Mouse (Mus musculus): ENCODE data around the gene Ildr2. TPM values are rescaled to one million over a fixed set of nuclear protein-coding genes. Genes with fewer than 3 reads are reported as not detected.
A peak's percentile ranks its signal among the peaks of the same experiment; 100 is the strongest.

The Ildr2 gene
- 10 to 100 TPM; 89.2 to 90.3 TPM for total RNA-seq (2021)
- long read RNA-seq, partial matches to known transcripts, result 1 of 15 reads
- long read RNA-seq, other reads (novel, unspliced or antisense), result 11 of 15 reads

DNA sequence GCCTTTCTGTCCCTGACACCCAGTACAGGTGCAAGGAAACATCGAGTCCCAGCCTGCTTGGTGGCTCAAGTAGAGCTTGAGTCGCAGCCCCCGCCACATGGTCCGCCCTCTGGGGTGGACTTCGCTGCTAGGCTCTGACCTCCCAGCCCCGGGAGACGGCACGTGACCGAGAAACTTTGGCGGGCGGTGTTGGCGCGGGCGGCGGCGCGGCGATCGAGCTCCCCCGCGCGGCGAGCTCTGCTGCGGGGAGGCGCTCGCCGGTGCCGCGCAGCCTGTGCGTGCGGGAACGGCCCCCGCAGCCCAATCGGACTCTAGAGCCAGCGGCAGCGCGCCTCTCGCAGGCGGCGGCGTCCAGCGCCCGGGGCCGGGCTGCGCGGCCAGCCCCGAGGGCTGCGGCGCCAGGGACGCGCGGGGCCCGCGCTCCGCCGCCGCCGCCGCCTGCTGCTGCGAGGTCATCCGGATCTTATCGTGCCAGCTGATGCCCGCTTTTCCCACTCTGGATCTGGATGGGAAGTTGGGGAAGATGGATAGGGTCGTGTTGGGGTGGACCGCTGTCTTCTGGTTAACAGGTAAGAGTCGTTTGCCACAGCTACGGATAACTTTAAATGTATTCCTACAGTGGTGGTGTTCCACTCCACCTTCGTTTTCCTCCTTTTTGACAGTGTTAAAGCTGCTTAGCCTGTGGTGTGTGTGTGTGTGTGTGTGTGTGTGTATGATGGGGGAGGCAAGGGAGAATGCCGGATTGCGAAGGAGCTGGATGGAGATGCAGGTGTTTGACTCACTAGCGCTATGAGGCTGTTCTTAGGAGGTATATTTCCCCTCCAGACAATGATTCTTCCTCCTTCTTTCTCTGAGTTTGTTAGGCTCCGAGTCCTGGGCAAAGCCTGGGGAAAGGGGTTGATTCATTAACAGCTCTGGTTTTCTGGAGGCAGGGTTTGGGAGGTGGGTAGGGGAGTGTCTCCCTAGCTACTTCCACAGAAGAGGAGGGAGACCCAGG, at the start of gene Ildr2:
Gene Ildr2, plus strand, starts transcription at position 242 of the 997 bp plus-strand sequence.
- DNase-seq (ENCODE audit: low spot score in 2 of 2), result peak; percentile 67 to 78

GRCm38 (mm10) chr1:166204171-166204570, 49.8 kb upstream of the Ildr2 start:
- no peak for DNase-seq (ENCODE audit: low spot score in 2 of 2)

- no peak for DNase-seq (ENCODE audit: low spot score in 2 of 2)
Observed at GRCm38 (mm10) chr1:166205159-166205558, 48.8 kb upstream of the Ildr2 start.

DNA sequence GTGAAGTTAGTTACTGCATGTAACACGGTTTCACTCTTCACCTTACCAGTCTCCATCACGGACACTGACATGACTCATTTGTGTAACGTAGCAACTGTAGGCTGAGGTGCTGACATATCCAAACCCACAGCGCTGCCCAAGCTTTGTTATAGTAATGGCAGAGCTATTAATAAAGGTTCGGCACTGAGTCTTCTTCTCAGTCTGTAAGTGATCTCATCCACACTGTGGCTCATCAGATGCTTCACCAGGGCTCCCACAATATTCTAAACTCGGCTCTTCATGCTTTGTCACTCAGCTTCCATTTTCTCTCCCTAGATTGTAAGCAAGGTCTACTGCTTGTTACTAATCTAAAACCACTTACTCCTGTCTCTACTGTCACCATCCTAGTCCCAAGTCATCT, 44.6 kb upstream of the Ildr2 start:
- no peak for DNase-seq (ENCODE audit: low spot score in 2 of 2)

GRCm38 (mm10) chr1:166214181-166214580, 39.8 kb upstream of the Ildr2 start:
- no peak for DNase-seq (ENCODE audit: low spot score in 2 of 2)

DNA sequence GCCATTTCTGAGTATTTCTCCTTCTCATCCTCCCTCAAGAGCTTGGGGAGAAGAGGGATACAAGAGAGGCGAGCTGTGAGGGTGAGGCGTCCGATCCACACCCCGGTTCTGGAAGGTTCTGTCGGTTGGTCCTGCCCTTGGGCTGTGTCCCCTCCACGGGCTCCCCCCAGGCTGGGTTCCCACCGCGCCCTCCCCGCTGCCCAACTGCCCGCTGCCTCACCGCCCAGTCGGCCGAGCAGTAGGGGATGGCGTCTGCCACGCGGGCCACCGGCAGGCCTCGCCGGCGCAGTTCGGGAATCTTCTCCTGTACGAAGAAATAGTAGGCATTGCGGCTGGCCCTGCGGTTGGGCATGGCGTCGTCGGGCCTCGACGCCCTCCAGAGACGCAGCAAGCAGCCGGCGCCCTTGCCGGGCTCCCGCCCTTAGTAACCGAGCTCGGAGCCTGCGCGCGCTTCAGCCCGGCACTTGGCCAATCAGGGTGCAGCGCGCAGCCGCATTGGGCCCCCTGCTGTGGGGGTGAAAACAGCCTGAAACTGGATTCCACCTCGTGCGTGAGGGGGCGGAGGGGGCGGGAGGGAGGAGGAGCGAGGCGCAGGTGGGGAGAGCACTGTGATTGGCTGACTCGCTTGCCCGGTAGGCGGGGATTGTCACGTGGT, 15.5 kb upstream of the Ildr2 start, which contains the start of gene Mael:
Gene Mael, minus strand, starts transcription at position 433 of the 655 bp plus-strand sequence.
- DNase-seq (ENCODE audit: low spot score in 2 of 2), result no peak

- DNase-seq (ENCODE audit: low spot score in 2 of 2), result peak; percentile 25
Observed at GRCm38 (mm10) chr1:166244285-166244684, 9.7 kb upstream of the Ildr2 start.

- DNase-seq (ENCODE audit: low spot score in 2 of 2), result no peak
Observed at GRCm38 (mm10) chr1:166255091-166255490, 1.2 kb downstream of the Ildr2 start.

GRCm38 (mm10) chr1:166255651-166256050, 1.7 kb downstream of the Ildr2 start:
- peak; percentile 30 to 31 for DNase-seq (ENCODE audit: low spot score in 2 of 2)

DNA sequence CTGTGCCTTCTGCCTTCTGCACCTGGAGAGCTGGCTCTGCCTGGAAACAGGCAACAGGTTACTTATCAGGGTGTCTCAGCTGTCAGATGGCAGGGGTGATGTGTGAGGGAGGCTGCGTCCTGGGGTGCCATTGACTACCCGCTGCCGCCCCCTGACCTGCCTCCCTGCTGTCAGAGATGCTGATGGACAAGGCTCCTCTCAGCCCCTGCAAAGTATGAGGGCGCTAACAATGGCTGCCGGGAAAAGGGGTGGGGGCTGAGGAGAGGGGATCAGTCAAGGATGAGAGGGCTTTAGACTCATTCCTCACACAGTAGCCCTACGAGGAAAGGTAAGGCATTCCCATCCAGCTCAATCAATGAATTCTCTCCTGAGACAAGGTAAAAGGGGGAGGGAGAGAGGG, 2.4 kb downstream of the Ildr2 start:
- peak in 1 of 2 experiments; percentile 37 for DNase-seq (ENCODE audit: low spot score in 2 of 2)

GRCm38 (mm10) chr1:166256898-166257297, 3.0 kb downstream of the Ildr2 start:
- DNase-seq (ENCODE audit: low spot score in 2 of 2), result no peak

GRCm38 (mm10) chr1:166259526-166259925, 5.6 kb downstream of the Ildr2 start:
- DNase-seq (ENCODE audit: low spot score in 2 of 2), result peak in 1 of 2 experiments; percentile 22

- DNase-seq (ENCODE audit: low spot score in 2 of 2), result no peak
Observed at GRCm38 (mm10) chr1:166266001-166266705, 12.2 kb downstream of the Ildr2 start.

GRCm38 (mm10) chr1:166266918-166267317, 13.0 kb downstream of the Ildr2 start:
- no peak for DNase-seq (ENCODE audit: low spot score in 2 of 2)

DNA sequence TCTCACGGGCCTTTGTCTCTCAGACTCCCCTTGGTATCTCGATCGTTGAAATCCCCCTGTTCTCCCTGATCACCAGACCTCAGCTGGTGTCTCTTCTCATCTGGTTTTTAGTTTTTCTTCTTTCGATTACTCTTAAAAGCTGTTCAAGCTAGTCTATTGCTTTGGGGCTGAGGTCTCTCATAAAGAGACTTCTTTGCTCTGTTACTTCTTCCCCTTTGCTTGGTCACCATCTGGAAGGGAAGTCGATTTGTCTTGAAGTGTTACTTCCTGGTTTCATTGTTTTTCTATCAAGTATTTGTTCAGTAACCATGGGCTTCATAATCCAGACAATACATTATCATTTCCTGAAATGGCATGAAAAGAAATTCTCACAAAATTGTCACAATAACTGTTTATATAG, 14.3 kb downstream of the Ildr2 start:
- DNase-seq (ENCODE audit: low spot score in 2 of 2), result no peak

DNA sequence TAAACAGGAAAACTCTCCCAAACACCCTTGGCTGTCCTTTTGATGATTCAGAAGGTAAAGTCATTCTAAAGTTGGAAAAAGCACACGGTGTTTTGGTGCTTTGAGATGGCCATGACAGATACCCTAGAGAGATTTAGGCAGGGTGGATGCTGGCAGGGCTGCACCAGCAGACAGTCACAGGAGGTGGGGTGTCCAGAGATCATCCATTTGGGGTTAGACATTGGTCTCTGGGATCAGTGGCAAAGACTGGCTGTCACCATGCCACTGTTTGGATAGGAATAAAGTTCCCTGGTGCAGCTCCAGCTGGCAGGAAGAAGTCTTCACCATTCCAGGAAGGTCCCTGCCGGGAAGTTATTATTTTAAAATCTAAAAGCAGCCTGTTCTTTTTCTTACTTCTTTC, 24.8 kb downstream of the Ildr2 start:
- peak in 1 of 2 experiments; percentile 40 for DNase-seq (ENCODE audit: low spot score in 2 of 2)

DNA sequence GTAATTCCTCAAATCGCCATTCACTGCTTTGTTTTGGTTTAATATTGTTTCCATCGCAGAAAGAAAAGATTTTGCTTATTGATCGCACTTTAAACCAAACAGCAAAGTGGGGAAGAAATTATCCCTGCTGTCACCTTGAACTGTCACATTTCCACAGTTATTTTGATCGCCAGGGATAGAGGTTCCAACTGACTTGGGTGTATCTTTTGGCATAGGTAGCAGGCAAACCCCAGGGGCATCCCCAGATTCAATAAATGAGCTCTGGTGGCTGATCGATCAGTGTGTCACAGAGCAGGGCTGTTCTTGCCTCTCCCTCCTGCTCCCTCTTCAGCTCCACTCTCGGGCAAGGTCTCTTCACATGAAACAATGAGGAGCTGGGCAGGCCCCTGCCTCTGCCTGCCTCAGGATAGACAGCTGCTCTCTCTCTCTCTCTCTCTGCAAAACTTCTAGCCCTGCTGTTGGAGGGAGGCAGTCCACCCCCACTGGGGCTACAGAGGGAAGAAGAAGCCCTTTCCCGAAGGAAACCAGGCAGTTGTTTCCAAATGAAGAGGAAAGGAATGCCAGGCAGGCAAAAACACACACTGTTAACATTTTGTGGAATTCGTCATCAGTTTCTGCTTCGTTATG, 25.8 kb downstream of the Ildr2 start:
- DNase-seq (ENCODE audit: low spot score in 2 of 2), result no peak

DNA sequence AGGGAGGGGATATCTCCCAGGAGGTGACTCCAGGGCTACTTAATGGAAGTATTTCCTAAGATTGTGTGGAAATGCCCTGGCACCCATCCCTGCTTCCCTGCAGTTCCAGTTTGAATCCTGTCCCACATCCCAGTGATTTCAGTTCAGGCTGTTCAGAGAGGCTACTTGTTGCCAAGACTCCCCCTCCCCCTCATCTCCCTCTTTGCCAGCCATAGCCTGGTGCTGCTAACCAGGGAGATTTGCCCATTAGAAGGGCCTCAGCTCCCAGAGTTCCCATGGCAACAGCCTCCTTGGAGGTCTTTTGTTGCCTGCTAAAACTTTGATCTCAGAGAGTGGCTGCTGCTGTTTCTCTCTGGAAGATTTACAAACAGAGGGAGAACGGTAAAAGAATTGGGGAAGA, 26.6 kb downstream of the Ildr2 start:
- DNase-seq (ENCODE audit: low spot score in 2 of 2), result peak; percentile 75 to 83

DNA sequence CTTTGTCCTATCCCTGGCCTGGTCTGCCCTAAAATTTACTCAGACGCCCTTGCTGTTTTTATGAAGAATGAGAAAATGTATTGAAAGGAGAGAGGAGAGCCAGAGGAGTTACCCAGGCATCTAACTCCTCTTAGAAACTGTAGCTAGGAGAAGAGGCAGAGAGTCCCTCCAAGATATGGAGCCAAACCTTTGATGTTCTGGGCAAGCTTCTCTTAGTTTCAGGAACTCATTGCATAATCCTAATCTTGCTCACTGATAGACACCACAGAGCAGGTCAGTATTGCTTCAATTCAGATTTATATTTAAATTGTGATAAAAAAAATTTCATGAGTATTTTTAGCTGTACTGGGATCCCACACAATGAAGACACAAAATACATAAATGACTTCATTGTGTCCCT, 27.3 kb downstream of the Ildr2 start:
- DNase-seq (ENCODE audit: low spot score in 2 of 2), result no peak

DNA sequence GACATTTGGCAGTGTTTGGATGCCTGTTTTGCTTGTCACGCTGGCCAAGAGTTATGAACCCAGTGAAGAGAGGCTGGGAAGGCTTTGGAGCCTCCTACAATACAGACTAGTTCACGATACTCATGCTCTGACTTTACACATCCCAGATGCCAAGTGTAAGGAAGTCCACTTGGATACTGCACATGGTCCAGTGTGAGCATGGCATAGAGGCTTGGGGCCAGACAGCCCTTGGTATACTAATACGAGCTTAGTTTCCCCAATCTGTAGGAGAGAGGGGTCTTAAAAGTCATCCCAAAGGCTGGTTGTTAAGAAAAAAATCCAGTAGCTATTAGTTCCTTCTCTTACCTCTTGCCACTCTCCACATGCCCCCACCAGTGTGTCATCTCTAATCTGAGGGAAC, 27.9 kb downstream of the Ildr2 start:
- no peak for DNase-seq (ENCODE audit: low spot score in 2 of 2)

Measured in layer of hippocampus, postnatal 10 days (tissue).